Mouse (Mus musculus): ENCODE results near the gene H2-D1. TPM values are rescaled to one million over a fixed set of nuclear protein-coding genes. Genes with fewer than 3 reads are reported as not detected.

The H2-D1 gene
- polyA plus RNA-seq, 1 experiment from 2014 or later = 99.7 TPM

Small RNA genes within 50 kb of the gene (microRNA-seq; reads per million reads assigned to microRNA genes)
- 2.0 reads per million for gene Mir6975
- 1.3 reads per million for gene Mir8094

Other genes with a start within 250 kb of the H2-D1 start
- gene Vwa7, start 246.2 kb upstream of the H2-D1 start, polyA plus RNA-seq (2015; fragmentation: Nextera tagmentation; extraction: Ambion mirVana) = 0.09 and 0.12 TPM in 2 replicates
- 2.2 and 2.3 TPM in 2 replicates for gene Sapcd1, start 234.7 kb upstream of the H2-D1 start, polyA plus RNA-seq (2015; fragmentation: Nextera tagmentation; extraction: Ambion mirVana)
- gene Msh5, start 216.0 kb upstream of the H2-D1 start, polyA plus RNA-seq (2015; fragmentation: Nextera tagmentation; extraction: Ambion mirVana) = 3.4 and 4.3 TPM in 2 replicates
- 120 and 122 TPM in 2 replicates for gene Clic1, start 212.8 kb upstream of the H2-D1 start, polyA plus RNA-seq (2015; fragmentation: Nextera tagmentation; extraction: Ambion mirVana)
- 18.6 and 22.8 TPM in 2 replicates for gene Ddah2, start 203.7 kb upstream of the H2-D1 start, polyA plus RNA-seq (2015; fragmentation: Nextera tagmentation; extraction: Ambion mirVana)
- 0.21 and 0.40 TPM in 2 replicates for gene Ly6g6c, start 197.3 kb upstream of the H2-D1 start, polyA plus RNA-seq (2015; fragmentation: Nextera tagmentation; extraction: Ambion mirVana)
- gene Mpig6b, start 196.5 kb upstream of the H2-D1 start, polyA plus RNA-seq (2015; fragmentation: Nextera tagmentation; extraction: Ambion mirVana) = 3.2 and 4.4 TPM in 2 replicates
- gene Ly6g6e, start 185.8 kb upstream of the H2-D1 start, polyA plus RNA-seq (2015; fragmentation: Nextera tagmentation; extraction: Ambion mirVana) = 0.12 and 0.26 TPM in 2 replicates
- 0.41 and 0.70 TPM in 2 replicates for gene Ly6g6d, start 184.7 kb upstream of the H2-D1 start, polyA plus RNA-seq (2015; fragmentation: Nextera tagmentation; extraction: Ambion mirVana)
- gene Ly6g6f, start 177.1 kb upstream of the H2-D1 start, polyA plus RNA-seq (2015; fragmentation: Nextera tagmentation; extraction: Ambion mirVana) = 5.1 and 7.0 TPM in 2 replicates
- gene Abhd16a, start 173.5 kb upstream of the H2-D1 start, polyA plus RNA-seq (2015; fragmentation: Nextera tagmentation; extraction: Ambion mirVana) = 50.0 and 53.2 TPM in 2 replicates
- not detected in 2 replicates for gene Ly6g5c, start 154.5 kb upstream of the H2-D1 start, polyA plus RNA-seq (2015; fragmentation: Nextera tagmentation; extraction: Ambion mirVana)
- gene Ly6g5b, start 147.3 kb upstream of the H2-D1 start, polyA plus RNA-seq (2015; fragmentation: Nextera tagmentation; extraction: Ambion mirVana) = 0.23 and 0.24 TPM in 2 replicates
- gene Gpank1, start 141.3 kb upstream of the H2-D1 start, polyA plus RNA-seq (2015; fragmentation: Nextera tagmentation; extraction: Ambion mirVana) = 12.8 and 15.5 TPM in 2 replicates
- gene Csnk2b, start 140.7 kb upstream of the H2-D1 start, polyA plus RNA-seq (2015; fragmentation: Nextera tagmentation; extraction: Ambion mirVana) = 125 TPM in 2 replicates
- 2.2 and 2.5 TPM in 2 replicates for gene D17H6S53E, start 136.4 kb upstream of the H2-D1 start, polyA plus RNA-seq (2015; fragmentation: Nextera tagmentation; extraction: Ambion mirVana)
- 853 and 907 TPM in 2 replicates for gene Apom, start 130.7 kb upstream of the H2-D1 start, polyA plus RNA-seq (2015; fragmentation: Nextera tagmentation; extraction: Ambion mirVana)
- gene Bag6, start 127.6 kb upstream of the H2-D1 start, polyA plus RNA-seq (2015; fragmentation: Nextera tagmentation; extraction: Ambion mirVana) = 19.3 and 20.0 TPM in 2 replicates
- 46.9 and 52.2 TPM in 2 replicates for gene Prrc2a, start 97.8 kb upstream of the H2-D1 start, polyA plus RNA-seq (2015; fragmentation: Nextera tagmentation; extraction: Ambion mirVana)
- 20.5 and 22.2 TPM in 2 replicates for gene Aif1, start 86.7 kb upstream of the H2-D1 start, polyA plus RNA-seq (2015; fragmentation: Nextera tagmentation; extraction: Ambion mirVana)
- 40.1 and 40.2 TPM in 2 replicates for gene Lst1, start 74.3 kb upstream of the H2-D1 start, polyA plus RNA-seq (2015; fragmentation: Nextera tagmentation; extraction: Ambion mirVana)
- gene Ltb, start 68.3 kb upstream of the H2-D1 start, polyA plus RNA-seq (2015; fragmentation: Nextera tagmentation; extraction: Ambion mirVana) = 1.2 and 2.0 TPM in 2 replicates
- 0.31 and 0.36 TPM in 2 replicates for gene Tnf, start 60.7 kb upstream of the H2-D1 start, polyA plus RNA-seq (2015; fragmentation: Nextera tagmentation; extraction: Ambion mirVana)
- gene Lta, start 57.4 kb upstream of the H2-D1 start, polyA plus RNA-seq (2015; fragmentation: Nextera tagmentation; extraction: Ambion mirVana) = 0.06 TPM in 1 of 2 replicates, not detected in the other
- gene Gm16181, start 41.9 kb upstream of the H2-D1 start, polyA plus RNA-seq (2015; fragmentation: Nextera tagmentation; extraction: Ambion mirVana) = 0.24 TPM in 1 of 2 replicates, not detected in the other
- gene Atp6v1g2, start 29.1 kb upstream of the H2-D1 start, polyA plus RNA-seq (2015; fragmentation: Nextera tagmentation; extraction: Ambion mirVana) = 0.58 and 0.63 TPM in 2 replicates
- gene Nfkbil1, start 26.9 kb upstream of the H2-D1 start, polyA plus RNA-seq (2015; fragmentation: Nextera tagmentation; extraction: Ambion mirVana) = 3.2 and 3.6 TPM in 2 replicates
- gene Ddx39b, start 21.0 kb upstream of the H2-D1 start, polyA plus RNA-seq (2015; fragmentation: Nextera tagmentation; extraction: Ambion mirVana) = 141 and 150 TPM in 2 replicates
- gene H2-Q1, start 57.7 kb downstream of the H2-D1 start, polyA plus RNA-seq (2015; fragmentation: Nextera tagmentation; extraction: Ambion mirVana) = 0.58 and 0.70 TPM in 2 replicates
- 0.94 and 1.4 TPM in 2 replicates for gene H2-Q2, start 79.5 kb downstream of the H2-D1 start, polyA plus RNA-seq (2015; fragmentation: Nextera tagmentation; extraction: Ambion mirVana)
- 2.2 and 2.7 TPM in 2 replicates for gene H2-Q4, start 116.9 kb downstream of the H2-D1 start, polyA plus RNA-seq (2015; fragmentation: Nextera tagmentation; extraction: Ambion mirVana)
- gene H2-Q6, start 162.1 kb downstream of the H2-D1 start, polyA plus RNA-seq (2015; fragmentation: Nextera tagmentation; extraction: Ambion mirVana) = 9.5 and 11.9 TPM in 2 replicates
- gene H2-Q7, start 176.4 kb downstream of the H2-D1 start, polyA plus RNA-seq (2015; fragmentation: Nextera tagmentation; extraction: Ambion mirVana) = 18.4 and 18.7 TPM in 2 replicates
- gene H2-Q10, start 207.4 kb downstream of the H2-D1 start, polyA plus RNA-seq (2015; fragmentation: Nextera tagmentation; extraction: Ambion mirVana) = 322 and 403 TPM in 2 replicates
- not detected in 2 replicates for gene Pou5f1, start 243.3 kb downstream of the H2-D1 start, polyA plus RNA-seq (2015; fragmentation: Nextera tagmentation; extraction: Ambion mirVana)